Mouse (Mus musculus): ENCODE measurements around the gene Pxk. TPM values are rescaled to one million over a fixed set of nuclear protein-coding genes. Genes with fewer than 3 reads are reported as not detected.

Gene Pxk
- polyA plus RNA-seq, 2 experiments = 35.4 to 36.4 TPM

GRCm38 (mm10) chr14:8132789-8133188 lies 34.8 kb downstream of the Pxk start:
- Histone ChIP-seq H3K9ac (ENCODE audit: low read depth, low read length, severe bottlenecking) (no peak overlapping the region), H3K27me3 (ENCODE audit: control insufficient read depth, insufficient read depth, low read length) (no peaks in the 10 kb centered on the region), H3K4me3 (replicated peaks; ENCODE audit: low read length) (no peak overlapping the region), H3K36me3 (ENCODE audit: control insufficient read depth, insufficient read depth, low read length) (peaks cover 6% of the 10 kb centered on the region; the same call in 1 of the 2 replicates), H3K9me3 (ENCODE audit: control insufficient read depth, low read length) (no peaks in the 10 kb centered on the region), H3K4me1 (ENCODE audit: control insufficient read depth, insufficient read depth, low read length) (no peaks in the 10 kb centered on the region), H3K27ac (replicated peaks; ENCODE audit: low read depth, low read length) (no peak overlapping the region), H3K4me2 (replicated peaks; ENCODE audit: low read depth, low read length, severe bottlenecking) (no peak overlapping the region)
- no peak for DNase-seq (ENCODE audit: low spot score)
- WGBS = 85% methylated on average over 8 of the region's 8 CpGs
- no peak for ATAC-seq (ENCODE audit: low FRiP score, low read depth)
- TF ChIP-seq POLR2A (IDR thresholded peaks at IDR 0.05; ENCODE audit: borderline replicate concordance, extremely low read depth, insufficient read depth, insufficient read length) = no peak

- H3K36me3 ChIP-seq (ENCODE audit: control insufficient read depth, insufficient read depth, low read length) = peaks cover 6% of the 10 kb centered on the region; the same call in 1 of the 2 replicates
- TF ChIP-seq POLR2A (IDR thresholded peaks at IDR 0.05; ENCODE audit: borderline replicate concordance, extremely low read depth, insufficient read depth, insufficient read length) = no peak
- H3K9me3 ChIP-seq (ENCODE audit: control insufficient read depth, low read length) = no peaks in the 10 kb centered on the region
- H3K9ac ChIP-seq (ENCODE audit: low read depth, low read length, severe bottlenecking) = no peak overlapping the region
- H3K4me1 ChIP-seq (ENCODE audit: control insufficient read depth, insufficient read depth, low read length) = no peaks in the 10 kb centered on the region
- H3K27ac ChIP-seq (replicated peaks; ENCODE audit: low read depth, low read length) = no peak overlapping the region
- H3K4me3 ChIP-seq (replicated peaks; ENCODE audit: low read length) = no peak overlapping the region
- H3K4me2 ChIP-seq (replicated peaks; ENCODE audit: low read depth, low read length, severe bottlenecking) = no peak overlapping the region
- DNase-seq (ENCODE audit: low spot score) (no peak), ATAC-seq (ENCODE audit: low FRiP score, low read depth) (no peak)
- H3K27me3 ChIP-seq (ENCODE audit: control insufficient read depth, insufficient read depth, low read length) = no peaks in the 10 kb centered on the region
- 71% methylated on average over 2 of the region's 2 CpGs for WGBS
These were observed 36.2 kb downstream of the Pxk start for GRCm38 (mm10) chr14:8134234-8134633.

- Histone ChIP-seq H3K4me3 (replicated peaks; ENCODE audit: low read length) (no peak overlapping the region), H3K27ac (replicated peaks; ENCODE audit: low read depth, low read length) (no peak overlapping the region), H3K36me3 (ENCODE audit: control insufficient read depth, insufficient read depth, low read length) (peaks cover 6% of the 10 kb centered on the region; the same call in 1 of the 2 replicates), H3K27me3 (ENCODE audit: control insufficient read depth, insufficient read depth, low read length) (no peaks in the 10 kb centered on the region), H3K9ac (ENCODE audit: low read depth, low read length, severe bottlenecking) (no peak overlapping the region), H3K9me3 (ENCODE audit: control insufficient read depth, low read length) (no peaks in the 10 kb centered on the region), H3K4me1 (ENCODE audit: control insufficient read depth, insufficient read depth, low read length) (no peaks in the 10 kb centered on the region), H3K4me2 (replicated peaks; ENCODE audit: low read depth, low read length, severe bottlenecking) (no peak overlapping the region)
- 59% methylated on average over 3 of the region's 3 CpGs for WGBS
- no peak for ATAC-seq (ENCODE audit: low FRiP score, low read depth)
- TF ChIP-seq POLR2A (IDR thresholded peaks at IDR 0.05; ENCODE audit: borderline replicate concordance, extremely low read depth, insufficient read depth, insufficient read length) = no peak
- DNase-seq (ENCODE audit: low spot score) = peak; percentile 12
These were observed 37.1 kb downstream of the Pxk start for GRCm38 (mm10) chr14:8135130-8135529.

GRCm38 (mm10) chr14:8139724-8140710 lies 42.0 kb downstream of the Pxk start:
- Histone ChIP-seq H3K27me3 (ENCODE audit: control insufficient read depth, insufficient read depth, low read length) (no peaks in the 10 kb centered on the region), H3K36me3 (ENCODE audit: control insufficient read depth, insufficient read depth, low read length) (peaks cover 19% of the 10 kb centered on the region), H3K4me1 (ENCODE audit: control insufficient read depth, insufficient read depth, low read length) (no peaks in the 10 kb centered on the region), H3K27ac (replicated peaks; ENCODE audit: low read depth, low read length) (no peak overlapping the region), H3K4me3 (replicated peaks; ENCODE audit: low read length) (no peak overlapping the region), H3K4me2 (replicated peaks; ENCODE audit: low read depth, low read length, severe bottlenecking) (no peak overlapping the region), H3K9ac (ENCODE audit: low read depth, low read length, severe bottlenecking) (peak overlapping the region; percentile 9; the same call in 1 of the 2 replicates), H3K9me3 (ENCODE audit: control insufficient read depth, low read length) (no peaks in the 10 kb centered on the region)
- 59% methylated on average over 23 of the region's 23 CpGs for WGBS
- ATAC-seq (ENCODE audit: low FRiP score, low read depth) (no peak), DNase-seq (ENCODE audit: low spot score) (no peak)
- TF ChIP-seq POLR2A (IDR thresholded peaks at IDR 0.05; ENCODE audit: borderline replicate concordance, extremely low read depth, insufficient read depth, insufficient read length) = no peak

- no peaks in the 10 kb centered on the region for H3K4me1 ChIP-seq (ENCODE audit: control insufficient read depth, insufficient read depth, low read length)
- no peak overlapping the region for H3K9ac ChIP-seq (ENCODE audit: low read depth, low read length, severe bottlenecking)
- ATAC-seq (ENCODE audit: low FRiP score, low read depth) (no peak), DNase-seq (ENCODE audit: low spot score) (no peak)
- H3K4me3 ChIP-seq (replicated peaks; ENCODE audit: low read length) = no peak overlapping the region
- 76% methylated on average over 2 of the region's 2 CpGs for WGBS
- no peak overlapping the region for H3K4me2 ChIP-seq (replicated peaks; ENCODE audit: low read depth, low read length, severe bottlenecking)
- no peaks in the 10 kb centered on the region for H3K27me3 ChIP-seq (ENCODE audit: control insufficient read depth, insufficient read depth, low read length)
- no peak overlapping the region for H3K27ac ChIP-seq (replicated peaks; ENCODE audit: low read depth, low read length)
- no peak for TF ChIP-seq POLR2A (IDR thresholded peaks at IDR 0.05; ENCODE audit: borderline replicate concordance, extremely low read depth, insufficient read depth, insufficient read length)
- no peaks in the 10 kb centered on the region for H3K9me3 ChIP-seq (ENCODE audit: control insufficient read depth, low read length)
- peaks cover 19% of the 10 kb centered on the region for H3K36me3 ChIP-seq (ENCODE audit: control insufficient read depth, insufficient read depth, low read length)
These were observed 43.1 kb downstream of the Pxk start for GRCm38 (mm10) chr14:8141131-8141530.

All from limb, embryonic 14.5 days (tissue).